Mouse (Mus musculus) gastrocnemius, postnatal 4 days (tissue): ENCODE measurements around the gene Wdr12. TPM values are rescaled to one million over a fixed set of nuclear protein-coding genes. Genes with fewer than 3 reads are reported as not detected.
A peak's percentile ranks its signal among the peaks of the same experiment; 100 is the strongest.
"Not testable (repeated sequence)": the region's sequence is repeated elsewhere in the genome, so short reads cannot be mapped to it uniquely, and the experiment has no call there.

Source experiments
- DNase-seq, 2 experiments: peaks; one replicate each; pipeline ENCODE4 v3.0.0; 2021 to 2022; ENCODE audit warnings: low spot score in 2 of 2, mixed read lengths in 2 of 2
- long read RNA-seq, 2 experiments: library from polyadenylated mRNA; stranded (forward); transcript quantifications; one replicate each; pipeline ENCODE4 v2.0.0; 2021
- total RNA-seq, 2 experiments: library from RNA; stranded (reverse); gene quantifications; 2 replicates each; pipeline ENCODE4 v1.2.3; 2021

Wdr12 gene
- total RNA-seq, result 10 to 100 TPM; 12.4 to 14.7 TPM
- long read RNA-seq, experiment 1, full-length matches to known transcripts, result 21 of 24 reads
- long read RNA-seq, experiment 1, partial matches to known transcripts, result 0 of 24 reads
- long read RNA-seq, experiment 1, other reads (novel, unspliced or antisense), result 3 of 24 reads
- long read RNA-seq, experiment 2, full-length matches to known transcripts, result 29 of 33 reads
- long read RNA-seq, experiment 2, partial matches to known transcripts, result 2 of 33 reads
- long read RNA-seq, experiment 2, other reads (novel, unspliced or antisense), result 2 of 33 reads

GRCm38 (mm10) chr1:60098024-60098781, at the start of gene Wdr12, which contains the start of gene Carf:
Wdr12 (minus strand) TSS chr1:60098645.
Carf (plus strand) TSS chr1:60098247.
- peak; percentile 93 to 98 for DNase-seq

- DNase-seq, result no peak
Observed at GRCm38 (mm10) chr1:60137346-60137745, 38.9 kb upstream of the Wdr12 start.

GRCm38 (mm10) chr1:60117721-60118455, 19.4 kb upstream of the Wdr12 start:
- no peak for DNase-seq

- no peak for DNase-seq
Observed at GRCm38 (mm10) chr1:60104582-60104981, 6.1 kb upstream of the Wdr12 start.

- DNase-seq, result peak in 1 of 2 experiments; percentile 8
Observed at GRCm38 (mm10) chr1:60098839-60099238, 394 bp upstream of the Wdr12 start.

- DNase-seq, result peak in 1 of 2 experiments; percentile 51
Observed at GRCm38 (mm10) chr1:60097277-60098023, 995 bp downstream of the Wdr12 start.

- DNase-seq, result no peak
Observed at GRCm38 (mm10) chr1:60096572-60097276, 1.7 kb downstream of the Wdr12 start.

GRCm38 (mm10) chr1:60076411-60076810, 22.0 kb downstream of the Wdr12 start:
- no peak for DNase-seq

GRCm38 (mm10) chr1:60075590-60075989, 22.9 kb downstream of the Wdr12 start:
- DNase-seq, result no peak

GRCm38 (mm10) chr1:60074935-60075334, 23.5 kb downstream of the Wdr12 start:
- DNase-seq, result no peak

- not testable (repeated sequence) for DNase-seq
Observed at GRCm38 (mm10) chr1:60070725-60071124, 27.7 kb downstream of the Wdr12 start.

- no peak for DNase-seq
Observed at GRCm38 (mm10) chr1:60056310-60056709, 42.1 kb downstream of the Wdr12 start.

GRCm38 (mm10) chr1:60054659-60055058, 43.8 kb downstream of the Wdr12 start:
- DNase-seq, result no peak

- DNase-seq, result not testable (repeated sequence)
Observed at GRCm38 (mm10) chr1:60047481-60047880, 51.0 kb downstream of the Wdr12 start.

GRCm38 (mm10) chr1:60044595-60044994, 53.9 kb downstream of the Wdr12 start:
- no peak for DNase-seq

- DNase-seq, result peak; percentile 58 to 66
Observed at GRCm38 (mm10) chr1:60042796-60043469, 55.5 kb downstream of the Wdr12 start, which contains the start of gene Ica1l. Ica1l (minus strand) TSS chr1:60043184.

GRCm38 (mm10) chr1:60042398-60042795, 56.0 kb downstream of the Wdr12 start:
- no peak for DNase-seq

GRCm38 (mm10) chr1:60035044-60035443, 63.4 kb downstream of the Wdr12 start:
- no peak for DNase-seq
